Mouse (Mus musculus) cortical plate, adult 2 months (tissue): ENCODE results near the gene Unc5a. TPM values are rescaled to one million over a fixed set of nuclear protein-coding genes. Genes with fewer than 3 reads are reported as not detected.
A peak's percentile ranks its signal among the peaks of the same experiment; 100 is the strongest.

ENCODE experiments used
- H3K27ac ChIP-seq: fragments of 200-500 bp; 2 replicates; pipeline ENCODE4 v1.5.1; 2012; ENCODE audit warnings: low read length, control low read depth, inconsistent platforms; ENCODE audit not compliant: insufficient read depth
- H3K4me1 ChIP-seq: fragments of 200-500 bp; 2 replicates; pipeline ENCODE4 v1.6.1; 2011; ENCODE audit warnings: low read length; ENCODE audit not compliant: control insufficient read depth, insufficient read depth
- H3K4me3 ChIP-seq: fragments of 200-500 bp; 2 replicates; pipeline ENCODE4 v1.5.1; 2011; ENCODE audit warnings: mild to moderate bottlenecking, low read length, control low read depth; ENCODE audit not compliant: insufficient read depth
- CTCF ChIP-seq: fragments of 200-500 bp; IDR thresholded peaks from 2 replicates; pipeline ENCODE4 v1.5.1; 2011; ENCODE audit warnings: mild to moderate bottlenecking, control low read depth, low read length; ENCODE audit not compliant: insufficient read depth; ENCODE audit errors: extremely low read depth
- POLR2A ChIP-seq: fragments of 200-500 bp; IDR thresholded peaks from 2 replicates; pipeline ENCODE4 v1.6.1; 2011; ENCODE audit warnings: mild to moderate bottlenecking, low read length, control low read depth; ENCODE audit not compliant: insufficient read depth; ENCODE audit errors: extremely low read depth
- polyA plus RNA-seq: library from polyadenylated mRNA; depleted of rRNA; stranded (reverse); fragments of >200 nt; gene quantifications from 2 replicates; pipeline ENCODE4 v1.2.3, GENCODE M21; 2012

Unc5a gene
- polyA plus RNA-seq, 1 experiment, result 62.2 TPM

GRCm38 (mm10) chr13:55013702-55014344 is 64.6 kb downstream of the Unc5a start:
- no peak for TF ChIP-seq POLR2A
- TF ChIP-seq CTCF, result 0 out of 2 replicates have a peak, but pooled peaks have one; percentile 5
- no peaks in the 10 kb centered on the region for H3K4me1 ChIP-seq

GRCm38 (mm10) chr13:55014451-55014850 is 65.2 kb downstream of the Unc5a start:
- Histone ChIP-seq H3K4me1 (no peaks in the 10 kb centered on the region), H3K27ac (no peak overlapping the region), H3K4me3 (no peak overlapping the region)
- no peak for TF ChIP-seq CTCF
- no peak for TF ChIP-seq POLR2A

More at GRCm38 (mm10) chr13:55013702-55014344, 64.6 kb downstream of the Unc5a start:
- Histone ChIP-seq H3K4me3 (no peak overlapping the region), H3K27ac (no peak overlapping the region)

GRCm38 (mm10) chr13:55017154-55017897 is 68.1 kb downstream of the Unc5a start:
- Histone ChIP-seq H3K4me1 (no peaks in the 10 kb centered on the region), H3K27ac (no peak overlapping the region), H3K4me3 (no peak overlapping the region)
- TF ChIP-seq CTCF (no peak), POLR2A (no peak)

GRCm38 (mm10) chr13:55017898-55018599 is 68.8 kb downstream of the Unc5a start:
- H3K4me1 ChIP-seq, result no peaks in the 10 kb centered on the region
- H3K27ac ChIP-seq, result no peak overlapping the region
- TF ChIP-seq CTCF, result no peak
- TF ChIP-seq POLR2A, result no peak
- no peak overlapping the region for H3K4me3 ChIP-seq

- Histone ChIP-seq H3K27ac (no peak overlapping the region), H3K4me1 (no peaks in the 10 kb centered on the region), H3K4me3 (no peak overlapping the region)
- TF ChIP-seq POLR2A (no peak), CTCF (no peak)
These were observed 69.5 kb downstream of the Unc5a start for GRCm38 (mm10) chr13:55018700-55019099.

GRCm38 (mm10) chr13:55019181-55019580 is 70.0 kb downstream of the Unc5a start:
- H3K4me1 ChIP-seq, result no peaks in the 10 kb centered on the region
- no peak for TF ChIP-seq POLR2A
- no peak for TF ChIP-seq CTCF
- H3K4me3 ChIP-seq, result no peak overlapping the region
- no peak overlapping the region for H3K27ac ChIP-seq

GRCm38 (mm10) chr13:55020051-55020450 is 70.8 kb downstream of the Unc5a start:
- Histone ChIP-seq H3K4me3 (no peak overlapping the region), H3K4me1 (no peaks in the 10 kb centered on the region), H3K27ac (no peak overlapping the region)
- TF ChIP-seq CTCF, result no peak
- no peak for TF ChIP-seq POLR2A

- Histone ChIP-seq H3K27ac (no peak within 1 kb of the TSS), H3K4me1 (no peaks in the 10 kb centered on the region), H3K4me3 (no peak within 1 kb of the TSS)
- TF ChIP-seq POLR2A (no peak), CTCF (no peak)
These were observed 72.1 kb downstream of the Unc5a start, which contains the start of gene Hk3 for GRCm38 (mm10) chr13:55021194-55021779. Hk3 (minus strand) TSS chr13:55021385.

- H3K4me1 ChIP-seq, result no peaks in the 10 kb centered on the region
- TF ChIP-seq POLR2A (no peak), CTCF (no peak)
- no peak overlapping the region for H3K4me3 ChIP-seq
- H3K27ac ChIP-seq, result no peak overlapping the region
These were observed 73.0 kb downstream of the Unc5a start for GRCm38 (mm10) chr13:55022256-55022655.
